Mouse (Mus musculus) heart, postnatal 14 days (tissue): ENCODE measurements around the gene Lmna. TPM values are rescaled to one million over a fixed set of nuclear protein-coding genes. Genes with fewer than 3 reads are reported as not detected.

ENCODE experiments used
- DNase-seq, 2 experiments: peaks; one replicate each; pipeline ENCODE4 v3.0.0; 2021 to 2022
- intact Hi-C: fragments of 180-260 bp; cut with DNase I; formaldehyde crosslinking; loops from one replicate; pipeline ENCODE4 v1.15.1; 2025
- total RNA-seq, 2 experiments: library from RNA; stranded (reverse); gene quantifications; 2 replicates each; pipeline ENCODE4 v1.2.3; 2021

The Lmna gene
- total RNA-seq, 2 experiments from 2014 or later: 128 TPM

GRCm38 (mm10) chr3:88526157-88527131 lies 16.7 kb upstream of the Lmna start:
- intact Hi-C loops: loop anchor here (1.0 kb wide), 1 partner anchor 42 kb away; no protein-coding TSS in a partner anchor

GRCm38 (mm10) chr3:88525021-88525420 lies 15.3 kb upstream of the Lmna start:
- DNase-seq: no peak
- intact Hi-C loops: no loop called here

More at GRCm38 (mm10) chr3:88526157-88527131, 16.7 kb upstream of the Lmna start:
- DNase-seq: peak; percentile 87 to 91

GRCm38 (mm10) chr3:88523027-88523426 lies 13.3 kb upstream of the Lmna start:
- intact Hi-C loops: loop anchor here (2.0 kb wide), 1 partner anchor 116 kb away; no protein-coding TSS in a partner anchor
- no peak for DNase-seq

GRCm38 (mm10) chr3:88521803-88522331 lies 12.1 kb upstream of the Lmna start:
- peak; percentile 74 to 84 for DNase-seq
- intact Hi-C loops: loop anchor here (1.0 to 2.0 kb wide), 2 partner anchors 39 to 115 kb away; no protein-coding TSS in a partner anchor

- intact Hi-C loops: no loop called here
- no peak for DNase-seq
These were observed 11.4 kb upstream of the Lmna start for GRCm38 (mm10) chr3:88521156-88521555.

GRCm38 (mm10) chr3:88520078-88520477 lies 10.3 kb upstream of the Lmna start:
- no peak for DNase-seq
- intact Hi-C loops: no loop called here

- DNase-seq: no peak
- intact Hi-C loops: no loop called here
These were observed 8.7 kb upstream of the Lmna start for GRCm38 (mm10) chr3:88518411-88518810.

- intact Hi-C loops: no loop called here
- DNase-seq: no peak
These were observed 6.7 kb upstream of the Lmna start for GRCm38 (mm10) chr3:88516407-88516806.

- no peak for DNase-seq
- intact Hi-C loops: no loop called here
These were observed 5.3 kb upstream of the Lmna start for GRCm38 (mm10) chr3:88515095-88515386.

- intact Hi-C loops: no loop called here
- DNase-seq: no peak
These were observed 4.7 kb upstream of the Lmna start for GRCm38 (mm10) chr3:88514231-88515094.

GRCm38 (mm10) chr3:88513546-88514115 lies 3.9 kb upstream of the Lmna start:
- intact Hi-C loops: no loop called here
- DNase-seq: no peak

- DNase-seq: no peak
These were observed 3.3 kb upstream of the Lmna start for GRCm38 (mm10) chr3:88512896-88513545.

GRCm38 (mm10) chr3:88512141-88512895 lies 2.6 kb upstream of the Lmna start:
- intact Hi-C loops: no loop called here
- DNase-seq: no peak

More at GRCm38 (mm10) chr3:88512896-88513545, 3.3 kb upstream of the Lmna start:
- intact Hi-C loops: no loop called here

- intact Hi-C loops: no loop called here
- DNase-seq: no peak
These were observed 1.8 kb upstream of the Lmna start for GRCm38 (mm10) chr3:88511559-88511958.

GRCm38 (mm10) chr3:88510421-88511289 lies 899 bp upstream of the Lmna start:
- no peak for DNase-seq
- intact Hi-C loops: no loop called here

GRCm38 (mm10) chr3:88509250-88509649 lies 506 bp downstream of the Lmna start:
- DNase-seq: no peak
- intact Hi-C loops: no loop called here

- intact Hi-C loops: no loop called here
- DNase-seq: no peak
These were observed 4.0 kb downstream of the Lmna start for GRCm38 (mm10) chr3:88505765-88506164.

- no peak for DNase-seq
- intact Hi-C loops: no loop called here
These were observed 4.7 kb downstream of the Lmna start for GRCm38 (mm10) chr3:88505081-88505480.
